Mouse (Mus musculus) forebrain, embryonic 13.5 days (tissue): ENCODE measurements around the gene Kmo. TPM values are rescaled to one million over a fixed set of nuclear protein-coding genes. Genes with fewer than 3 reads are reported as not detected.
A peak's percentile ranks its signal among the peaks of the same experiment; 100 is the strongest.

Experiments used
- ATAC-seq: fragments of 200-750 bp; cut with Nextera tagmentation; 2 replicates; pipeline ENCODE4 v1.8.0; 2017
- H3K27ac ChIP-seq: fragments of 300-500 bp; sonication (generic); 2 replicates; pipeline ENCODE4 v1.5.1; 2015; ENCODE audit warnings: inconsistent platforms, mild to moderate bottlenecking, moderate library complexity
- H3K27me3 ChIP-seq: fragments of 300-500 bp; sonication (generic); 2 replicates; pipeline ENCODE4 v1.6.1; 2015; ENCODE audit warnings: mild to moderate bottlenecking, inconsistent platforms
- H3K36me3 ChIP-seq: fragments of 300-500 bp; sonication (generic); 2 replicates; pipeline ENCODE4 v1.6.1; 2015; ENCODE audit warnings: mild to moderate bottlenecking, inconsistent platforms; ENCODE audit not compliant: poor library complexity, severe bottlenecking
- H3K4me1 ChIP-seq: fragments of 300-500 bp; sonication (generic); 2 replicates; pipeline ENCODE4 v1.6.1; 2015; ENCODE audit warnings: inconsistent platforms
- H3K4me2 ChIP-seq: fragments of 300-500 bp; sonication (generic); 2 replicates; pipeline ENCODE4 v1.6.1; 2015; ENCODE audit warnings: inconsistent platforms, mild to moderate bottlenecking, moderate library complexity
- H3K4me3 ChIP-seq: fragments of 300-500 bp; sonication (generic); 2 replicates; pipeline ENCODE4 v1.5.1; 2015; ENCODE audit warnings: mild to moderate bottlenecking, inconsistent platforms
- H3K9ac ChIP-seq: fragments of 300-500 bp; sonication (generic); 2 replicates; pipeline ENCODE4 v1.6.1; 2015; ENCODE audit warnings: mild to moderate bottlenecking, inconsistent platforms
- H3K9me3 ChIP-seq: fragments of 300-500 bp; sonication (generic); replicated peaks from 2 replicates; pipeline ENCODE4 v1.6.1; 2016; ENCODE audit warnings: inconsistent platforms
- WGBS: fragments of 180-500 bp; shearing (Covaris S2); methylation state at CpG from one replicate; pipeline ENCODE4 v1.1.7; 2015; 5-methylcytosine and 5-hydroxymethylcytosine counted together
- polyA plus RNA-seq: library from polyadenylated mRNA; unstranded; fragments of >200 nt; fragmentation: Nextera tagmentation; extraction: Ambion mirVana; gene quantifications from 2 replicates; pipeline ENCODE4 v1.2.1, GENCODE M21; 2015

Kmo gene
- polyA plus RNA-seq, 1 experiment from 2014 or later = not detected

GRCm38 (mm10) chr1:175639072-175639471 is 18.9 kb downstream of the Kmo start:
- H3K9me3 ChIP-seq = no peaks in the 10 kb centered on the region
- H3K27me3 ChIP-seq = no peaks in the 10 kb centered on the region
- no peaks in the 10 kb centered on the region for H3K4me1 ChIP-seq
- H3K27ac ChIP-seq = no peak overlapping the region
- no peak overlapping the region for H3K4me3 ChIP-seq
- H3K36me3 ChIP-seq = no peaks in the 10 kb centered on the region
- WGBS = 83% methylated on average over 7 of the region's 7 CpGs
- no peak overlapping the region for H3K9ac ChIP-seq
- ATAC-seq = no peak
- no peak overlapping the region for H3K4me2 ChIP-seq

GRCm38 (mm10) chr1:175640435-175641150 is 20.4 kb downstream of the Kmo start:
- Histone ChIP-seq H3K4me2 (no peak overlapping the region), H3K9me3 (no peaks in the 10 kb centered on the region), H3K36me3 (no peaks in the 10 kb centered on the region), H3K27me3 (no peaks in the 10 kb centered on the region), H3K9ac (no peak overlapping the region), H3K27ac (no peak overlapping the region), H3K4me1 (no peaks in the 10 kb centered on the region), H3K4me3 (no peak overlapping the region)
- no peak for ATAC-seq
- 88% methylated on average over 6 of the region's 6 CpGs for WGBS

- H3K4me1 ChIP-seq = no peaks in the 10 kb centered on the region
- no peaks in the 10 kb centered on the region for H3K36me3 ChIP-seq
- no peak overlapping the region for H3K4me2 ChIP-seq
- H3K9me3 ChIP-seq = no peaks in the 10 kb centered on the region
- H3K4me3 ChIP-seq = no peak overlapping the region
- H3K27ac ChIP-seq = no peak overlapping the region
- no peak for ATAC-seq
- 81% methylated on average over 5 of the region's 5 CpGs for WGBS
- no peaks in the 10 kb centered on the region for H3K27me3 ChIP-seq
- no peak overlapping the region for H3K9ac ChIP-seq
Observed at GRCm38 (mm10) chr1:175643496-175644265, 23.5 kb downstream of the Kmo start.

- Histone ChIP-seq H3K27me3 (no peaks in the 10 kb centered on the region), H3K27ac (no peak overlapping the region), H3K9me3 (no peaks in the 10 kb centered on the region), H3K9ac (no peak overlapping the region), H3K4me1 (no peaks in the 10 kb centered on the region), H3K36me3 (no peaks in the 10 kb centered on the region), H3K4me3 (no peak overlapping the region), H3K4me2 (no peak overlapping the region)
- no peak for ATAC-seq
- 83% methylated on average over 9 of the region's 9 CpGs for WGBS
Observed at GRCm38 (mm10) chr1:175646952-175647351, 26.8 kb downstream of the Kmo start.

GRCm38 (mm10) chr1:175648615-175649014 is 28.4 kb downstream of the Kmo start:
- no peaks in the 10 kb centered on the region for H3K9me3 ChIP-seq
- H3K27ac ChIP-seq = no peak overlapping the region
- H3K4me2 ChIP-seq = no peak overlapping the region
- no peaks in the 10 kb centered on the region for H3K27me3 ChIP-seq
- no peak overlapping the region for H3K9ac ChIP-seq
- ATAC-seq = no peak
- H3K4me1 ChIP-seq = no peaks in the 10 kb centered on the region
- WGBS = 91% methylated on average over 4 of the region's 4 CpGs
- no peaks in the 10 kb centered on the region for H3K36me3 ChIP-seq
- no peak overlapping the region for H3K4me3 ChIP-seq

GRCm38 (mm10) chr1:175659900-175660299 is 39.7 kb downstream of the Kmo start:
- no peak overlapping the region for H3K4me2 ChIP-seq
- no peaks in the 10 kb centered on the region for H3K36me3 ChIP-seq
- H3K4me1 ChIP-seq = no peaks in the 10 kb centered on the region
- H3K4me3 ChIP-seq = no peak overlapping the region
- H3K9ac ChIP-seq = no peak overlapping the region
- no peak for ATAC-seq
- no peaks in the 10 kb centered on the region for H3K27me3 ChIP-seq
- H3K9me3 ChIP-seq = no peaks in the 10 kb centered on the region
- H3K27ac ChIP-seq = no peak overlapping the region
- WGBS = 93% methylated on average over 4 of the region's 4 CpGs

GRCm38 (mm10) chr1:175668666-175669405 is 48.7 kb downstream of the Kmo start:
- no peaks in the 10 kb centered on the region for H3K36me3 ChIP-seq
- ATAC-seq = peak; percentile 80
- WGBS = 81% methylated on average over 5 of the region's 5 CpGs

GRCm38 (mm10) chr1:175669456-175669855 is 49.3 kb downstream of the Kmo start:
- H3K4me3 ChIP-seq = no peak overlapping the region
- no peak overlapping the region for H3K9ac ChIP-seq
- H3K4me2 ChIP-seq = no peak overlapping the region
- H3K36me3 ChIP-seq = no peaks in the 10 kb centered on the region
- WGBS = 95% methylated on average over 3 of the region's 3 CpGs
- ATAC-seq = no peak
- H3K4me1 ChIP-seq = 0 out of 2 replicates have a peak, but pooled peaks cover 3% of the 10 kb centered on the region
- no peaks in the 10 kb centered on the region for H3K27me3 ChIP-seq
- no peak overlapping the region for H3K27ac ChIP-seq
- H3K9me3 ChIP-seq = no peaks in the 10 kb centered on the region

More at GRCm38 (mm10) chr1:175668666-175669405, 48.7 kb downstream of the Kmo start:
- Histone ChIP-seq H3K4me2 (no peak overlapping the region), H3K9ac (no peak overlapping the region), H3K27ac (no peak overlapping the region), H3K27me3 (no peaks in the 10 kb centered on the region), H3K4me1 (0 out of 2 replicates have a peak, but pooled peaks cover 3% of the 10 kb centered on the region), H3K4me3 (no peak overlapping the region), H3K9me3 (no peaks in the 10 kb centered on the region)

GRCm38 (mm10) chr1:175670042-175670441 is 49.9 kb downstream of the Kmo start:
- H3K36me3 ChIP-seq = no peaks in the 10 kb centered on the region
- no peak for ATAC-seq
- H3K4me2 ChIP-seq = no peak overlapping the region
- no peak overlapping the region for H3K4me3 ChIP-seq
- WGBS = 49% methylated on average over 7 of the region's 7 CpGs
- H3K27ac ChIP-seq = no peak overlapping the region
- no peaks in the 10 kb centered on the region for H3K27me3 ChIP-seq
- 0 out of 2 replicates have a peak, but pooled peaks cover 3% of the 10 kb centered on the region for H3K4me1 ChIP-seq
- H3K9me3 ChIP-seq = no peaks in the 10 kb centered on the region
- H3K9ac ChIP-seq = no peak overlapping the region

GRCm38 (mm10) chr1:175671626-175672025 is 51.4 kb downstream of the Kmo start:
- ATAC-seq = no peak
- WGBS = 50% methylated on average over 1 of the region's 1 CpGs
- no peak overlapping the region for H3K9ac ChIP-seq
- no peaks in the 10 kb centered on the region for H3K36me3 ChIP-seq
- 0 out of 2 replicates have a peak, but pooled peaks cover 3% of the 10 kb centered on the region for H3K4me1 ChIP-seq
- H3K27ac ChIP-seq = no peak overlapping the region
- no peak overlapping the region for H3K4me3 ChIP-seq
- H3K4me2 ChIP-seq = no peak overlapping the region
- no peaks in the 10 kb centered on the region for H3K9me3 ChIP-seq
- no peaks in the 10 kb centered on the region for H3K27me3 ChIP-seq

- Histone ChIP-seq H3K27ac (no peak overlapping the region), H3K4me2 (no peak overlapping the region), H3K27me3 (no peaks in the 10 kb centered on the region), H3K4me3 (no peak overlapping the region), H3K36me3 (no peaks in the 10 kb centered on the region), H3K9me3 (no peaks in the 10 kb centered on the region), H3K4me1 (0 out of 2 replicates have a peak, but pooled peaks cover 3% of the 10 kb centered on the region), H3K9ac (no peak overlapping the region)
- ATAC-seq = no peak
- 84% methylated on average over 7 of the region's 7 CpGs for WGBS
Observed at GRCm38 (mm10) chr1:175673563-175674325, 53.6 kb downstream of the Kmo start.
